Mouse (Mus musculus) forebrain, embryonic 11.5 days (tissue): Measurements from ENCODE around the gene Emb. TPM values are rescaled to one million over a fixed set of nuclear protein-coding genes. Genes with fewer than 3 reads are reported as not detected.

Experiments
- ATAC-seq: fragments of 200-750 bp; cut with Nextera tagmentation; replicated peaks from 2 replicates; pipeline ENCODE4 v1.8.0; 2017; ENCODE audit warnings: moderate TSS enrichment; ENCODE audit not compliant: low FRiP score
- DNase-seq: peaks from one replicate; pipeline ENCODE4 v3.0.0-alpha.2; 2017; ENCODE audit warnings: low spot score
- H3K27ac ChIP-seq: fragments of 300-500 bp; sonication (generic); 2 replicates; pipeline ENCODE4 v1.5.1; 2014; ENCODE audit warnings: low read depth, low read length
- H3K27me3 ChIP-seq: fragments of 300-500 bp; sonication (generic); 2 replicates; pipeline ENCODE4 v1.6.1; 2014; ENCODE audit warnings: mild to moderate bottlenecking, low read length, mixed read lengths; ENCODE audit not compliant: control insufficient read depth, insufficient read depth
- H3K36me3 ChIP-seq: fragments of 300-500 bp; sonication (generic); 2 replicates; pipeline ENCODE4 v1.6.1; 2014; ENCODE audit warnings: mild to moderate bottlenecking, low read length, moderate library complexity, mixed read lengths; ENCODE audit not compliant: control insufficient read depth, insufficient read depth
- H3K4me1 ChIP-seq: fragments of 300-500 bp; sonication (generic); replicated peaks from 2 replicates; pipeline ENCODE4 v1.6.1; 2014; ENCODE audit warnings: low read length, mixed read lengths; ENCODE audit not compliant: control insufficient read depth, insufficient read depth
- H3K4me2 ChIP-seq: fragments of 300-500 bp; sonication (generic); 2 replicates; pipeline ENCODE4 v1.6.1; 2014; ENCODE audit warnings: low read depth, mild to moderate bottlenecking, low read length, moderate library complexity, mixed read lengths; ENCODE audit not compliant: severe bottlenecking
- H3K4me3 ChIP-seq: fragments of 300-500 bp; sonication (generic); 2 replicates; pipeline ENCODE4 v1.5.1; 2014; ENCODE audit warnings: low read depth, low read length
- H3K9ac ChIP-seq: fragments of 300-500 bp; sonication (generic); 2 replicates; pipeline ENCODE4 v1.6.1; 2014; ENCODE audit warnings: low read length
- H3K9me3 ChIP-seq: fragments of 300-500 bp; sonication (generic); 2 replicates; pipeline ENCODE4 v1.6.1; 2016; ENCODE audit warnings: low read length, mixed read lengths; ENCODE audit not compliant: control insufficient read depth
- WGBS: fragments of 180-500 bp; shearing (Covaris S2); extraction: QIAGEN DNeasy Blood & Tissue Kit; methylation state at CpG from one replicate; pipeline ENCODE4 v1.1.7; 2014; 5-methylcytosine and 5-hydroxymethylcytosine counted together
- polyA plus RNA-seq: library from polyadenylated mRNA; unstranded; fragments of >200 nt; fragmentation: Nextera tagmentation; extraction: Ambion mirVana; gene quantifications from 2 replicates; pipeline ENCODE4 v1.2.1, GENCODE M21; 2014

The Emb gene
- polyA plus RNA-seq, 1 experiment from 2014 or later, result 35.4 TPM

- WGBS, result 5% methylated on average over 10 of the region's 10 CpGs
- H3K27ac ChIP-seq, result no peak overlapping the region
- no peak overlapping the region for H3K4me3 ChIP-seq
These were observed 7.8 kb downstream of the Emb start for GRCm38 (mm10) chr13:117216126-117216525.

GRCm38 (mm10) chr13:117216752-117217363 is 8.5 kb downstream of the Emb start:
- Histone ChIP-seq H3K36me3 (no peaks in the 10 kb centered on the region), H3K27me3 (no peaks in the 10 kb centered on the region), H3K4me1 (0 out of 2 replicates have a peak, but pooled peaks cover 3% of the 10 kb centered on the region), H3K9me3 (no peaks in the 10 kb centered on the region), H3K4me2 (no peak overlapping the region), H3K27ac (no peak overlapping the region), H3K9ac (no peak overlapping the region), H3K4me3 (no peak overlapping the region)
- WGBS, result 6% methylated on average over 9 of the region's 9 CpGs
- DNase-seq (no peak), ATAC-seq (no peak)

More at GRCm38 (mm10) chr13:117216126-117216525, 7.8 kb downstream of the Emb start:
- H3K27me3 ChIP-seq, result no peaks in the 10 kb centered on the region
- 0 out of 2 replicates have a peak, but pooled peaks cover 1% of the 10 kb centered on the region for H3K4me1 ChIP-seq
- ATAC-seq, result no peak
- H3K9me3 ChIP-seq, result no peaks in the 10 kb centered on the region
- H3K4me2 ChIP-seq, result no peak overlapping the region
- no peak for DNase-seq
- no peak overlapping the region for H3K9ac ChIP-seq
- H3K36me3 ChIP-seq, result no peaks in the 10 kb centered on the region

DNA sequence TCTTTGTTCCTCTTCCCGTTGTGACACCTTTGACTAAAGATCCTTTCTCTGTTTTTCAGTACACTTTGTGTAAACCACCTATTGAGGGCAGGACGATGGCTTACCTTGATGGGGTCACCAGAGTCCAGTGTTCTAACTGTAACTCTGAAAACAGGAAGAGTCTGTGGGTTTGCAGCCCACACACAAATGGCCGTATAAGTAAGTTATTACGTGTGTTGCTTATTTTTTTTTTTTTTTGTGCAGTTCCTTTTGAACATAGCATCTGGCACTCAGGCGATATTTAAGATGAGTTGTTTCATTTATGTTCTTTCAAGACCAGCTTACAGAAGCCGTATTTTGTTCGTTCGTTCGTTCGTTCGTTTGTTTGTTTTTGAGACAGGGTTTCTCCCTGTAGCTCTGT is 9.3 kb downstream of the Emb start:
- H3K4me1 ChIP-seq, result 0 out of 2 replicates have a peak, but pooled peaks cover 3% of the 10 kb centered on the region
- ATAC-seq, result no peak

DNA sequence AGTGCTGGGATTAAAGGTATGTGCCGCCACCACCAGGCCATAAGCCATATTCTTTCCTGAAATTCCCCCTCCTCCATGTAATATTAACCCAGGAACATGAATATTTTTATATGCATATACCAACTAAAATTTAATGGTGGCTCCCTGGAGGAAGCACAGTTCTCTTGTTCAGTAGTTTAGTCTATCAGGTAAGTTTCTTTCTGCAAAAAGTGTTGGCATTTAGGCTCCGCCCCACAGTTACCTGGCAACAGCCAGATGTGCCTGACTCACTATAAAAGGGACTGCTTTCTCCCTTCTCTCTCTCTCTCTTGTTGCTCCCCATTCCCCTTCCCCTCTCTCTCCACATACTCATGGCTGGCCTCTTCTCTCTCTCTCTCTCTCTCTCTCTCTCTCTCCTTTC is 9.8 kb downstream of the Emb start:
- no peaks in the 10 kb centered on the region for H3K27me3 ChIP-seq
- H3K4me2 ChIP-seq, result no peak overlapping the region
- H3K9ac ChIP-seq, result no peak overlapping the region
- 76% methylated on average over 2 of the region's 2 CpGs for WGBS
- ATAC-seq (no peak), DNase-seq (no peak)
- H3K36me3 ChIP-seq, result no peaks in the 10 kb centered on the region
- H3K27ac ChIP-seq, result no peak overlapping the region
- no peak overlapping the region for H3K4me3 ChIP-seq
- no peaks in the 10 kb centered on the region for H3K9me3 ChIP-seq
- H3K4me1 ChIP-seq, result 0 out of 2 replicates have a peak, but pooled peaks cover 3% of the 10 kb centered on the region

More for the DNA sequence above, 9.3 kb downstream of the Emb start:
- Histone ChIP-seq H3K27ac (no peak overlapping the region), H3K9ac (no peak overlapping the region), H3K9me3 (no peaks in the 10 kb centered on the region), H3K36me3 (no peaks in the 10 kb centered on the region), H3K27me3 (no peaks in the 10 kb centered on the region), H3K4me2 (no peak overlapping the region), H3K4me3 (no peak overlapping the region)
- DNase-seq, result no peak
- WGBS, result 60% methylated on average over 11 of the region's 11 CpGs

DNA sequence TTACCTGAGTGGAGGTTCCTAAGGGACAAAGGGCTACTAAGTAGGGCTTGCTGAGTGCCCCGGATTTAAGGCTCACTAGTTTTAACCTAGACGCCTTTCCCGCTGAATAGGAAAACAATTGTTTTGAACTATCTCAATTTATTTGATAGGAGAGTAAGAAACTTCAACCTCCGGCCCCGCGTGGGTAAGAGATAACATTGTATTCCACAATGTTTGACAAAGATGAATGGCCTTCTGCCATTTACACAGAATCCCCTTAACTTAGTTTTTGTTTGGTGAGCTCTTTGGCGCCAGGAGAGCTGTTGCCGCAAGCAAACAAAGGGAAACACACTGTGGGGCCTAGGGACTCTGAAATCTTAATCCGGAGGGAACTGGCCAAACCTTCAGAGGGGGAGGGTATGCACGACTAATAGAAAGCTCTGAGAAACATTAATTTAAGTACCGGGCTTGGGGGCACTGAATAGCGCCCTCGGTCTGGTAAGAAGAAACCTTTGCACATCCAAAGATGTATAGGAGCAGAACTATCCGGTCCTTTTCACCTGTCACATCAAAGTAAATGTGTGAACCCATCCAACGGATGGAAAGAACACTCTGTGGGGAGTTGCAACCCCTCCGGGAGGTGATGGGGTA is 11.7 kb downstream of the Emb start:
- DNase-seq (no peak), ATAC-seq (peak; percentile 44)
- peak overlapping the region; percentile 74 for H3K4me2 ChIP-seq
- peak overlapping the region; percentile 71 for H3K4me3 ChIP-seq
- peak overlapping the region; percentile 72 for H3K27ac ChIP-seq
- H3K36me3 ChIP-seq, result no peaks in the 10 kb centered on the region
- no peaks in the 10 kb centered on the region for H3K27me3 ChIP-seq
- H3K9me3 ChIP-seq, result no peaks in the 10 kb centered on the region
- 0 out of 2 replicates have a peak, but pooled peaks cover 3% of the 10 kb centered on the region for H3K4me1 ChIP-seq
- 2% methylated on average over 16 of the region's 16 CpGs for WGBS
- peak overlapping the region; percentile 90 for H3K9ac ChIP-seq

DNA sequence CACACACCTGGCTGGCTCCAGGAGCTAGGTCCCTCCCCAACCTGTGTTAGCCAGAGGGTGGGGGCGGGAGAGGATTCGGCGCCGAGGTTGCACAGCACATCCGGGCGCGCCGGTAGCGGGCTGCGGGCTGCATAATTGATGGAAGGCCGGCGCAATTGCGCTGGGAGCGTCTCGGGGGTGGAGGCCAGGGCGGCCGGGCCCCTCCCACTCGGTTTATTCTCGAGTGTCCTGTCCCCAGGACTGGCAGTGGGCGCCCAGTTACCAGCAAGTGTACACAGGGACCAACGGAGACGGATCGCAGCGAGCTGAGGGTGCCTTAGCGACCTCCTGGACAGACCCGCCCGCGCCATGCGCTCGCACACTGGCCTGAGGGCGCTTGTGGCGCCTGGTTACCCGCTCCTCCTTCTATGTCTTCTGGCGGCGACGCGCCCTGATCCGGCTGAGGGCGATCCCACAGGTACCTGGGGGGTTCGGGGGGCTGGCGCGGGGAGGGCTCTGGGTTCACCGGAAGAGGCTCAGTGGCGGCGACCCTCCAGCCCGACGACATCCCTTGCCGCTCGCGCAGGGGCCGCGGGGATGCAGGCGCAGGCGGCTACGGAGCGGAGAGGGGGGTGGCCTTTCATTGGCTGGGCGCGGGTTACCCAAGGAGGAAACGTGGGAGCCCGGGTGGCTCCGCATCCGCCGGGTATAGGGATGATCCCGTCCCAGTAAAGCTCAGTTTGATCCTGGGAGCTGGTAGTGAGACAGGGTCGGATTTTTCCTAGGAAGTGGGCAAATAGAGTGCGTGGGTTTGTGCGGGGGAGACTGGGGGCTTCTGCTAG is 12.4 kb downstream of the Emb start, which contains the start of gene Gm17509:
Gm17509 (minus strand) TSS at position 575 of the 821 bp plus-strand sequence.
- Histone ChIP-seq H3K4me3 (peak within 1 kb of the TSS; percentile 71), H3K4me2 (peak within 1 kb of the TSS; percentile 74), H3K36me3 (no peaks in the 10 kb centered on the region), H3K27ac (peak within 1 kb of the TSS; percentile 72), H3K9ac (peak within 1 kb of the TSS; percentile 90), H3K4me1 (0 out of 2 replicates have a peak, but pooled peaks cover 3% of the 10 kb centered on the region), H3K9me3 (no peaks in the 10 kb centered on the region), H3K27me3 (no peaks in the 10 kb centered on the region)
- WGBS, result under 1% methylated on average over 66 of the region's 67 CpGs
- ATAC-seq, result peak; percentile 88
- DNase-seq, result peak; percentile 88

DNA sequence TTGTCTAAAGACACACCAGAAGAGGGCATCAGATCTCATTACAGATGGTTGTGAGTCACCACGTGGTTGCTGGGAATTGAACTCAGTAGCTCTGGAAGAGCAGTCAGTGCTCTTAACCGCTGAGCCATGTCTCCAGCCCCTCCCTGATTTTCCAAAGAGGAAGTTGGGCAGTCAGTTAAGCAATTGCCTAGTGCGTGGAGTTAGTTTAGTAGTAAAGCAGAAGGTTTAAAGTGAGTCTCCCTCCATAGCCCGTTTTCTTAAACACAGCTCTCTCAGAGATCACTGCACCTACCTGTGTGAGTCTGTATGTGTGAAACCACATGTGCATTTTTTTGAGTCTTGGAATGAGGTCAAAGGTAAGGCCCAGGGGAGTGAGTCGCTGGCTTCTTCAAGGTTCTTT is 14.8 kb downstream of the Emb start:
- Histone ChIP-seq H3K9me3 (no peaks in the 10 kb centered on the region), H3K4me3 (no peak overlapping the region), H3K27me3 (no peaks in the 10 kb centered on the region), H3K27ac (no peak overlapping the region), H3K4me2 (no peak overlapping the region), H3K36me3 (no peaks in the 10 kb centered on the region), H3K4me1 (0 out of 2 replicates have a peak, but pooled peaks cover 1% of the 10 kb centered on the region), H3K9ac (no peak overlapping the region)
- DNase-seq, result no peak
- WGBS, result 43% methylated on average over 5 of the region's 5 CpGs
- no peak for ATAC-seq

GRCm38 (mm10) chr13:117224901-117225300 is 16.6 kb downstream of the Emb start:
- 0 out of 2 replicates have a peak, but pooled peaks cover 1% of the 10 kb centered on the region for H3K4me1 ChIP-seq
- 77% methylated on average over 2 of the region's 2 CpGs for WGBS
- no peak overlapping the region for H3K27ac ChIP-seq
- H3K27me3 ChIP-seq, result no peaks in the 10 kb centered on the region
- H3K4me2 ChIP-seq, result no peak overlapping the region
- DNase-seq (no peak), ATAC-seq (no peak)
- no peak overlapping the region for H3K9ac ChIP-seq
- H3K36me3 ChIP-seq, result no peaks in the 10 kb centered on the region
- no peak overlapping the region for H3K4me3 ChIP-seq
- H3K9me3 ChIP-seq, result no peaks in the 10 kb centered on the region
